Mouse (Mus musculus): ENCODE results near the gene Arhgap32. TPM values are rescaled to one million over a fixed set of nuclear protein-coding genes. Genes with fewer than 3 reads are reported as not detected.

The Arhgap32 gene
- polyA plus RNA-seq, 1 experiment from 2014 or later = 7.4 TPM

- Histone ChIP-seq H3K4me2 (ENCODE audit: low read depth, low read length) (no peak overlapping the region), H3K27ac (replicated peaks; ENCODE audit: low read depth, low read length) (no peak overlapping the region), H3K9ac (replicated peaks; ENCODE audit: low read length) (no peak overlapping the region), H3K4me1 (ENCODE audit: control insufficient read depth, insufficient read depth, low read length) (no peaks in the 10 kb centered on the region), H3K36me3 (replicated peaks; ENCODE audit: control insufficient read depth, insufficient read depth, low read depth, low read length) (no peaks in the 10 kb centered on the region), H3K27me3 (ENCODE audit: control insufficient read depth, insufficient read depth, low read length) (no peaks in the 10 kb centered on the region), H3K9me3 (replicated peaks; ENCODE audit: control insufficient read depth, low read length) (no peaks in the 10 kb centered on the region), H3K4me3 (ENCODE audit: low read depth, low read length) (no peak overlapping the region)
- DNase-seq (ENCODE audit: low spot score) (no peak), ATAC-seq (replicated peaks; ENCODE audit: insufficient number of reproducible peaks, low FRiP score, low TSS enrichment, low read depth) (no peak)
- 85% methylated on average over 4 of the region's 4 CpGs for WGBS
Measured at GRCm38 (mm10) chr9:32219400-32219799, 103.5 kb downstream of the Arhgap32 start.

- H3K27me3 ChIP-seq (ENCODE audit: control insufficient read depth, insufficient read depth, low read length) = no peaks in the 10 kb centered on the region
- H3K27ac ChIP-seq (replicated peaks; ENCODE audit: low read depth, low read length) = no peak overlapping the region
- ATAC-seq (replicated peaks; ENCODE audit: insufficient number of reproducible peaks, low FRiP score, low TSS enrichment, low read depth) = no peak
- H3K9me3 ChIP-seq (replicated peaks; ENCODE audit: control insufficient read depth, low read length) = no peaks in the 10 kb centered on the region
- 75% methylated on average over 4 of the region's 4 CpGs for WGBS
- no peaks in the 10 kb centered on the region for H3K4me1 ChIP-seq (ENCODE audit: control insufficient read depth, insufficient read depth, low read length)
- H3K36me3 ChIP-seq (replicated peaks; ENCODE audit: control insufficient read depth, insufficient read depth, low read depth, low read length) = no peaks in the 10 kb centered on the region
- H3K4me3 ChIP-seq (ENCODE audit: low read depth, low read length) = no peak overlapping the region
- H3K4me2 ChIP-seq (ENCODE audit: low read depth, low read length) = no peak overlapping the region
- no peak overlapping the region for H3K9ac ChIP-seq (replicated peaks; ENCODE audit: low read length)
- DNase-seq (ENCODE audit: low spot score) = no peak
Measured at GRCm38 (mm10) chr9:32222184-32222583, 106.2 kb downstream of the Arhgap32 start.

- whole genome bisulfite sequencing = 29% methylated on average over 5 of the region's 5 CpGs
- ATAC-seq (replicated peaks; ENCODE audit: insufficient number of reproducible peaks, low FRiP score, low TSS enrichment, low read depth) = peak; percentile 70; the same call in 1 of the 2 replicates
- no peak overlapping the region for H3K9ac ChIP-seq (replicated peaks; ENCODE audit: low read length)
- H3K9me3 ChIP-seq (replicated peaks; ENCODE audit: control insufficient read depth, low read length) = no peaks in the 10 kb centered on the region
- no peak overlapping the region for H3K4me2 ChIP-seq (ENCODE audit: low read depth, low read length)
- no peak overlapping the region for H3K4me3 ChIP-seq (ENCODE audit: low read depth, low read length)
- DNase-seq (ENCODE audit: low spot score) = peak; percentile 45
- H3K4me1 ChIP-seq (ENCODE audit: control insufficient read depth, insufficient read depth, low read length) = no peaks in the 10 kb centered on the region
- H3K27ac ChIP-seq (replicated peaks; ENCODE audit: low read depth, low read length) = no peak overlapping the region
- H3K27me3 ChIP-seq (ENCODE audit: control insufficient read depth, insufficient read depth, low read length) = no peaks in the 10 kb centered on the region
- H3K36me3 ChIP-seq (replicated peaks; ENCODE audit: control insufficient read depth, insufficient read depth, low read depth, low read length) = no peaks in the 10 kb centered on the region
Measured at GRCm38 (mm10) chr9:32223739-32224529, 108.0 kb downstream of the Arhgap32 start.

- Histone ChIP-seq H3K27me3 (ENCODE audit: control insufficient read depth, insufficient read depth, low read length) (no peaks in the 10 kb centered on the region), H3K27ac (replicated peaks; ENCODE audit: low read depth, low read length) (no peak overlapping the region), H3K4me2 (ENCODE audit: low read depth, low read length) (no peak overlapping the region), H3K4me3 (ENCODE audit: low read depth, low read length) (no peak overlapping the region), H3K9me3 (replicated peaks; ENCODE audit: control insufficient read depth, low read length) (no peaks in the 10 kb centered on the region), H3K36me3 (replicated peaks; ENCODE audit: control insufficient read depth, insufficient read depth, low read depth, low read length) (no peaks in the 10 kb centered on the region), H3K9ac (replicated peaks; ENCODE audit: low read length) (no peak overlapping the region), H3K4me1 (ENCODE audit: control insufficient read depth, insufficient read depth, low read length) (no peaks in the 10 kb centered on the region)
- ATAC-seq (replicated peaks; ENCODE audit: insufficient number of reproducible peaks, low FRiP score, low TSS enrichment, low read depth) (no peak), DNase-seq (ENCODE audit: low spot score) (no peak)
- WGBS = 60% methylated on average over 4 of the region's 4 CpGs
Measured at GRCm38 (mm10) chr9:32224937-32225336, 109.0 kb downstream of the Arhgap32 start.

GRCm38 (mm10) chr9:32225584-32225983, 109.6 kb downstream of the Arhgap32 start:
- Histone ChIP-seq H3K36me3 (replicated peaks; ENCODE audit: control insufficient read depth, insufficient read depth, low read depth, low read length) (no peaks in the 10 kb centered on the region), H3K4me1 (ENCODE audit: control insufficient read depth, insufficient read depth, low read length) (no peaks in the 10 kb centered on the region), H3K27ac (replicated peaks; ENCODE audit: low read depth, low read length) (no peak overlapping the region), H3K9me3 (replicated peaks; ENCODE audit: control insufficient read depth, low read length) (no peaks in the 10 kb centered on the region), H3K9ac (replicated peaks; ENCODE audit: low read length) (no peak overlapping the region), H3K27me3 (ENCODE audit: control insufficient read depth, insufficient read depth, low read length) (no peaks in the 10 kb centered on the region), H3K4me3 (ENCODE audit: low read depth, low read length) (no peak overlapping the region), H3K4me2 (ENCODE audit: low read depth, low read length) (no peak overlapping the region)
- no peak for DNase-seq (ENCODE audit: low spot score)
- no peak for ATAC-seq (replicated peaks; ENCODE audit: insufficient number of reproducible peaks, low FRiP score, low TSS enrichment, low read depth)
- WGBS = 47% methylated on average over 1 of the region's 1 CpGs

- Histone ChIP-seq H3K27ac (replicated peaks; ENCODE audit: low read depth, low read length) (no peak overlapping the region), H3K4me3 (ENCODE audit: low read depth, low read length) (no peak overlapping the region), H3K9me3 (replicated peaks; ENCODE audit: control insufficient read depth, low read length) (no peaks in the 10 kb centered on the region), H3K4me1 (ENCODE audit: control insufficient read depth, insufficient read depth, low read length) (no peaks in the 10 kb centered on the region), H3K9ac (replicated peaks; ENCODE audit: low read length) (no peak overlapping the region), H3K36me3 (replicated peaks; ENCODE audit: control insufficient read depth, insufficient read depth, low read depth, low read length) (no peaks in the 10 kb centered on the region), H3K27me3 (ENCODE audit: control insufficient read depth, insufficient read depth, low read length) (no peaks in the 10 kb centered on the region), H3K4me2 (ENCODE audit: low read depth, low read length) (no peak overlapping the region)
- DNase-seq (ENCODE audit: low spot score) (no peak), ATAC-seq (replicated peaks; ENCODE audit: insufficient number of reproducible peaks, low FRiP score, low TSS enrichment, low read depth) (no peak)
- 87% methylated on average over 2 of the region's 2 CpGs for whole genome bisulfite sequencing
Measured at GRCm38 (mm10) chr9:32227034-32227433, 111.1 kb downstream of the Arhgap32 start.

- H3K4me1 ChIP-seq (ENCODE audit: control insufficient read depth, insufficient read depth, low read length) = no peaks in the 10 kb centered on the region
- no peak overlapping the region for H3K4me2 ChIP-seq (ENCODE audit: low read depth, low read length)
- no peak overlapping the region for H3K4me3 ChIP-seq (ENCODE audit: low read depth, low read length)
- no peaks in the 10 kb centered on the region for H3K36me3 ChIP-seq (replicated peaks; ENCODE audit: control insufficient read depth, insufficient read depth, low read depth, low read length)
- H3K27me3 ChIP-seq (ENCODE audit: control insufficient read depth, insufficient read depth, low read length) = no peaks in the 10 kb centered on the region
- ATAC-seq (replicated peaks; ENCODE audit: insufficient number of reproducible peaks, low FRiP score, low TSS enrichment, low read depth) (no peak), DNase-seq (ENCODE audit: low spot score) (no peak)
- H3K9me3 ChIP-seq (replicated peaks; ENCODE audit: control insufficient read depth, low read length) = no peaks in the 10 kb centered on the region
- no peak overlapping the region for H3K27ac ChIP-seq (replicated peaks; ENCODE audit: low read depth, low read length)
- WGBS = 86% methylated on average over 4 of the region's 4 CpGs
- H3K9ac ChIP-seq (replicated peaks; ENCODE audit: low read length) = no peak overlapping the region
Measured at GRCm38 (mm10) chr9:32233593-32233992, 117.7 kb downstream of the Arhgap32 start.

- ATAC-seq (replicated peaks; ENCODE audit: insufficient number of reproducible peaks, low FRiP score, low TSS enrichment, low read depth) (no peak), DNase-seq (ENCODE audit: low spot score) (no peak)
- Histone ChIP-seq H3K4me2 (ENCODE audit: low read depth, low read length) (no peak overlapping the region), H3K4me1 (ENCODE audit: control insufficient read depth, insufficient read depth, low read length) (no peaks in the 10 kb centered on the region), H3K9me3 (replicated peaks; ENCODE audit: control insufficient read depth, low read length) (no peaks in the 10 kb centered on the region), H3K27ac (replicated peaks; ENCODE audit: low read depth, low read length) (no peak overlapping the region), H3K4me3 (ENCODE audit: low read depth, low read length) (no peak overlapping the region), H3K9ac (replicated peaks; ENCODE audit: low read length) (no peak overlapping the region), H3K36me3 (replicated peaks; ENCODE audit: control insufficient read depth, insufficient read depth, low read depth, low read length) (no peaks in the 10 kb centered on the region), H3K27me3 (ENCODE audit: control insufficient read depth, insufficient read depth, low read length) (no peaks in the 10 kb centered on the region)
- 90% methylated on average over 3 of the region's 3 CpGs for WGBS
Measured at GRCm38 (mm10) chr9:32234767-32235489, 119.0 kb downstream of the Arhgap32 start.
